Mouse (Mus musculus) embryo, embryonic 9.5 days (tissue): ENCODE data around the gene Nono.

ENCODE experiments used
- DNase-seq: peaks from one replicate; pipeline ENCODE4 v3.0.0-alpha.2; 2017; ENCODE audit errors: extremely low spot score

Nono gene

GRCm38 (mm10) chrX:101481604-101482350, 52.7 kb downstream of the Nono start:
- DNase-seq, result no peak

GRCm38 (mm10) chrX:101486487-101487152, 57.5 kb downstream of the Nono start:
- DNase-seq, result peak; percentile 5
